Mouse (Mus musculus) CH12.LX (cell line): ENCODE data around the gene Lyl1.

Source experiments
- CTCF ChIP-seq, 2 experiments: IDR thresholded peaks in 1 of 2; conservative IDR thresholded peaks in 1 of 2; 2 replicates each; pipeline ENCODE4 v1.5.1; 2011 to 2012; ENCODE audit warnings: low read depth in 2 of 2, low read length in 2 of 2, improper control_type of control experiment in 1 of 2, inconsistent platforms in 1 of 2, mild to moderate bottlenecking in 1 of 2, moderate library complexity in 1 of 2
- MAX ChIP-seq: IDR thresholded peaks from 2 replicates; pipeline ENCODE4 v1.6.1; 2011; ENCODE audit warnings: low read length, improper control_type of control experiment

DNA sequence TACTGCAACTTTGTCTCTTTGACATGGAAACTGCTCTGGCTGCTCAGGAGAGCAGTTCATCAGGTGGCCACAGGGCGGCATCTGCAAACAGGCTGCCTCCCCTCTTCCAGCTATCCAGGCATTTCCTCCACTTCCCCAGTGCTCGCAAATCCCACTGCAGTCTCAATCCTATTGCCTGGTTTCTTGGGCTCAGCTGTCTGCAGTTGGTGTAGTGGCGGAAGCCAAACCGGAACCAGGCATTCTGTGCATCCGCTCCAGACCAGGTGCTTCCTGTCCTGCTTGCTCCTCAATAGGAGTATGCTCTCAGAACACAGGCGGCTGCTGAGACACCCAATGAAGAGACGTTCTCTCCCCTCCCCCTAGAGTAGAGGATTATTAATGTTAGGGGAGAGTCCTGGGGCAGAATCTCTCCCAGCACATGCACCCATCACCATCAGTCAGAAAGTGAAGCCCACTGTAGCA, 1.4 kb upstream of the Lyl1 start:
- TF ChIP-seq CTCF (conservative IDR thresholded peaks at IDR 0.05 in 1 of 2, IDR thresholded peaks at IDR 0.05 in 1 of 2; ENCODE audit: low read depth in 2 of 2, low read length in 2 of 2) (peak; percentile 39 to 55; a peak in 3 of 4 replicates), MAX (peak; percentile 69)
